15 mouse cellular contexts compared by ENCODE assay signal in the genomic region with DNA sequence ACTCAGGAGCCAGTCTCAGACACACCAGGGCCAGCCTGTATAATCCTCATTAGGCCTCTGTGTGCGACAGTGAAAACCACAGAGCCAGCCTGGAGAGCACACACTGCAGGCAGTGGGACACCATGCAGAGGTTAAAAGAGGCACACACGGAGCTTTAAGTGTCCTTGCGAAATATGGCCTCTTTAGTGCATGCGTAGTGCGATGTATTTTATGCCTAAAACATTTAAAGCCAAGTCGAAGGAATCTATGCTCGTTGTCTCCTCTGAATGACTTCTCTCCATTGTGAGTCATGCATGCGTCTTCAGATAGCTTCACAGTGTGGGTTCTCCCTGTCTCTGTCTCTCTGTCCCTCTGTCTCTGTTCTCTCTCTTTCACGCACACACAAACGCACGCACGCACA.
DNase-seq lines count a peak whose midpoint lies in the region; ATAC-seq and TF ChIP-seq lines count a peak whose summit lies in the region.
"Had no signal": no experiment of that assay in that cellular context is flagged by ENCODE, and none has a peak within 500 bp of the region (broad histone marks: within the 10 kb centered on the region; RNA-seq: fewer than 3 reads in every experiment).

No protein-coding gene starts in this region.

- no peak overlapping the region; the same call in 1 of the 2 replicates for H3K9ac ChIP-seq in heart, embryonic 16.5 days (ENCODE audit: low read length)
- H3K9ac ChIP-seq: forebrain, embryonic 12.5 days; hindbrain, embryonic 12.5 days; intestine, embryonic 15.5 days; kidney, embryonic 15.5 days; midbrain, embryonic 15.5 days had no signal

- H3K27ac ChIP-seq in heart, embryonic 16.5 days (ENCODE audit: low read length), result peak overlapping the region; percentile 60
- peak overlapping the region; percentile 35; the same call in 1 of the 2 replicates for H3K27ac ChIP-seq in brown adipose tissue, adult 24 weeks (replicated peaks; ENCODE audit: low read depth, low read length)
- H3K27ac ChIP-seq in limb, embryonic 10.5 days, result peak overlapping the region; percentile 64
- H3K27ac ChIP-seq: forebrain, embryonic 12.5 days; hindbrain, embryonic 12.5 days; intestine, embryonic 15.5 days; kidney, embryonic 15.5 days; midbrain, embryonic 15.5 days had no signal

- H3K36me3 ChIP-seq in heart, embryonic 16.5 days (ENCODE audit: control insufficient read depth, insufficient read depth), result no peaks in the 10 kb centered on the region
- H3K36me3 ChIP-seq in C2C12 (ENCODE audit: control insufficient read depth, insufficient read depth), result no peaks in the 10 kb centered on the region
- no peaks in the 10 kb centered on the region for H3K36me3 ChIP-seq in limb, embryonic 10.5 days
- H3K36me3 ChIP-seq: forebrain, embryonic 12.5 days; hindbrain, embryonic 12.5 days; intestine, embryonic 15.5 days; kidney, embryonic 15.5 days; midbrain, embryonic 15.5 days had no signal

- DNase-seq in heart, postnatal 25 days (ENCODE audit: low spot score), result no peak
- DNase-seq in limb, embryonic 10.5 days (ENCODE audit: low spot score), result no peak
- DNase-seq in left cerebral cortex, postnatal 36 days (ENCODE audit: low spot score in 2 of 2), result no peak
- DNase-seq in spleen, adult 12 weeks (ENCODE audit: low spot score), result no peak
- DNase-seq: cerebellum, adult 11-12 months; right cerebral cortex, adult 18-20 months had no signal

- H3K9me3 ChIP-seq in heart, embryonic 16.5 days (replicated peaks; ENCODE audit: control insufficient read depth, low read length), result no peaks in the 10 kb centered on the region
- H3K9me3 ChIP-seq in limb, embryonic 10.5 days (replicated peaks), result no peaks in the 10 kb centered on the region
- H3K9me3 ChIP-seq: forebrain, embryonic 12.5 days; hindbrain, embryonic 12.5 days; intestine, embryonic 15.5 days; kidney, embryonic 15.5 days; midbrain, embryonic 15.5 days had no signal

- no peak for ATAC-seq in heart, embryonic 16.5 days (replicated peaks; ENCODE audit: extremely low read depth, insufficient read depth, low FRiP score)
- ATAC-seq: intestine, embryonic 15.5 days; midbrain, embryonic 15.5 days had no signal

- WGBS in heart, embryonic 16.5 days, result 60% methylated on average over 12 of the region's 12 CpGs
- WGBS in limb, embryonic 10.5 days, result 92% methylated on average over 12 of the region's 12 CpGs

- H3K4me3 ChIP-seq in heart, embryonic 16.5 days (ENCODE audit: low read length), result no peak overlapping the region
- no peak overlapping the region for H3K4me3 ChIP-seq in C2C12 (ENCODE audit: insufficient read depth, poor library complexity, severe bottlenecking)
- no peak overlapping the region for H3K4me3 ChIP-seq in brown adipose tissue, adult 24 weeks (ENCODE audit: insufficient read depth, low read depth, low read length)
- H3K4me3 ChIP-seq in limb, embryonic 10.5 days, result no peak overlapping the region
- H3K4me3 ChIP-seq: forebrain, embryonic 12.5 days; hindbrain, embryonic 12.5 days; intestine, embryonic 15.5 days; kidney, embryonic 15.5 days; midbrain, embryonic 15.5 days had no signal

- H3K27me3 ChIP-seq in heart, embryonic 16.5 days (ENCODE audit: control insufficient read depth, insufficient read depth, low read length), result no peaks in the 10 kb centered on the region
- H3K27me3 ChIP-seq in C2C12 (ENCODE audit: control insufficient read depth, insufficient read depth, insufficient read length), result no peaks in the 10 kb centered on the region
- H3K27me3 ChIP-seq in limb, embryonic 10.5 days (ENCODE audit: low read depth, poor library complexity, severe bottlenecking), result peaks cover 3% of the 10 kb centered on the region; the same call in 1 of the 2 replicates
- H3K27me3 ChIP-seq: intestine, embryonic 15.5 days had no signal

- no peaks in the 10 kb centered on the region for H3K79me3 ChIP-seq in C2C12 (ENCODE audit: low read depth)

- TF ChIP-seq CTCF in C2C12 (IDR thresholded peaks at IDR 0.05; ENCODE audit: control insufficient read depth, insufficient read depth, insufficient read length), result no peak

- H3ac ChIP-seq in C2C12 (ENCODE audit: control insufficient read depth, insufficient read length, low read depth), result no peak overlapping the region

- no peak overlapping the region for H3K4me2 ChIP-seq in heart, embryonic 16.5 days (ENCODE audit: low read depth, low read length)
- H3K4me2 ChIP-seq: forebrain, embryonic 12.5 days; hindbrain, embryonic 12.5 days; intestine, embryonic 15.5 days; kidney, embryonic 15.5 days; liver, embryonic 11.5 days; midbrain, embryonic 15.5 days had no signal

- peaks cover 55% of the 10 kb centered on the region for H3K4me1 ChIP-seq in heart, embryonic 16.5 days (ENCODE audit: control insufficient read depth, insufficient read depth, low read length)
- peaks cover 12% of the 10 kb centered on the region for H3K4me1 ChIP-seq in brown adipose tissue, adult 24 weeks (ENCODE audit: control insufficient read depth, insufficient read depth, insufficient read length, low read length)
- H3K4me1 ChIP-seq in limb, embryonic 10.5 days, result peaks cover 59% of the 10 kb centered on the region

- no peaks in the 10 kb centered on the region for H3K79me2 ChIP-seq in C2C12 (ENCODE audit: control insufficient read depth, insufficient read depth)

- intact Hi-C loops in heart, postnatal 25 days (cut with DNase I), result no loop called here
- intact Hi-C loops in left cerebral cortex, postnatal 36 days (cut with DNase I), result no loop called here

TF ChIP-seq in C2C12, 6 proteins besides CTCF, POLR2A, EP300 and RAD21:
- TF ChIP-seq USF1 (IDR thresholded peaks at IDR 0.05; ENCODE audit: low read depth) (no peak), MYOG (IDR thresholded peaks at IDR 0.05; ENCODE audit: control insufficient read depth, extremely low read depth, insufficient read length) (no peak), CEBPB (IDR thresholded peaks at IDR 0.05; ENCODE audit: low read depth) (peak; percentile 77)
